Mouse (Mus musculus) 3T3-L1 (cell line): ENCODE measurements around the gene Rnf41.
A peak's percentile ranks its signal among the peaks of the same experiment; 100 is the strongest.

ENCODE experiments used
- DNase-seq: peaks from one replicate; pipeline ENCODE4 v3.0.0-alpha.2; 2015; ENCODE audit warnings: low read depth, low spot score

Rnf41 gene

GRCm38 (mm10) chr10:128385902-128386301, 25.6 kb upstream of the Rnf41 start:
- no peak for DNase-seq

DNA sequence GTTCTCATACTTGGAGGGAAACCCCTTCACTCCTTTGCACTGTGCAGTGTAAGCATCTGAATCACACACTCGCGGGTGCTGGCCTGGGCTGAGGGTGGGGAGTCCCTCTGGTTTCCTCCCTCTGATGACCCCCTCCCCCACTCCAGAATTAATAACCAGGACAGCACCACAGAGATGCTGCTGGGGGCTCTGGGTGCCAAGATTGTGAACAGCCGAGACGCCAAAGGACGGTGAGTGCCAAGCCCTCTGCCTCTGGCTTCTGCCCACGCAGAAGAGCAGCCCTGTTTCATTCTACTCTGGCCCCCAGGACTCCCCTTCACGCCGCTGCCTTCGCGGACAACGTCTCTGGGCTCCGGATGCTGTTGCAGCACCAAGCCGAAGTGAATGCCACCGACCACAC, 22.5 kb upstream of the Rnf41 start:
- DNase-seq = no peak

DNA sequence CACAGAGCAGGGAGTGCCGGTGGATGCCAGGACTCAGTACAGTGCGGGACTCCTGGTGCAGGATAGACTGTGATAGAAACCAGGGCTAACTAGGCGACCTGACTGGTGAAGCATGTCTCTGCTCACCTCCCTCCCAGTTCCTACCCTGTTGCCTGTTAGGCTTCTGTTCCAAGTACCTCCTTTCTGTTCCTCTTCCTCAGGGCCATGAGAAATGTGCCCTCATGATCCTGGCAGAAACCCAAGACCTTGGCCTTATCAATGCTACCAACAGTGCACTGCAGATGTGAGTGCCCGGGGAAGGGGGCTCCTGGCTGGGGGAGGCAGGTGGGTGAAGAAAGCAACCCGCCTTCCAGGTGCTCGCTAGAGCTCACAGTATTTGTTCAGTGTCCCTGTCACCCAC, 21.9 kb upstream of the Rnf41 start:
- DNase-seq = no peak

DNA sequence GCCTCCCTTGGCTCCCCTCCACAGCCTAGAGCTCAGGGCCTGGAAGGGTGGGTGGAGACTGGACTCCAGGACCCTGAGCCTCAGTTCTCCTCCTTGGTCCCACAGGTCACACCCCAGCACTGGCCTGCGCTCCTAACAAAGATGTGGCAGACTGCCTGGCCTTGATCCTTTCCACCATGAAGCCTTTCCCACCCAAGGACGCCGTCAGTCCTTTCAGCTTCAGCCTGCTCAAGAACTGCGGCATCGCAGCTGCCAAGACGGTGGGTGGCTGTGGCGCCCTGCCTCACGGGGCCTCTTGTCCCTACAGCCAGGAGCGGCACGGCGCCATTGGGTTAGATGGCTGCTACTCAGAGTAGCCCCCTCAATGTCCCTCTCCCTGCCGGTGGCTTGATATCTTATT, 21.1 kb upstream of the Rnf41 start:
- no peak for DNase-seq

DNA sequence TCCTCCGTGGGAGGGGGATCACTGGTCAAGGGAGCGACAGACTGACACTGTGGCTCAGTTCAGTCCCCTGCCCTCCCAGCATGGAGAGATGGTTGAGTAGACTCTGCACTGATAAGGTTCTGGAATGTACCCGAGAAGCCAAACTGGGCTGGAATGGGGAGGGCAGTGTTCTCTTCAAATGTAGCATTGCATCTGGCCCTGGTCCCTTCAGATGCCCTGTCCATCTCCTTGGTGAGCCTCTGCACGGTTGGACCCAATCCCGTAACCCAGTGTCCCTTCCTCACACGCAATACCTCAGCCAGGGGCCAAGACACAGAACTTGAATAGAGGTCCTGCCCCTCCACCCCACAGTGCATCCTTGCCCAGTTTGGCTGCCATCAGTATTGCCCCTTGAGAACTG, 19.6 kb upstream of the Rnf41 start:
- no peak for DNase-seq

DNA sequence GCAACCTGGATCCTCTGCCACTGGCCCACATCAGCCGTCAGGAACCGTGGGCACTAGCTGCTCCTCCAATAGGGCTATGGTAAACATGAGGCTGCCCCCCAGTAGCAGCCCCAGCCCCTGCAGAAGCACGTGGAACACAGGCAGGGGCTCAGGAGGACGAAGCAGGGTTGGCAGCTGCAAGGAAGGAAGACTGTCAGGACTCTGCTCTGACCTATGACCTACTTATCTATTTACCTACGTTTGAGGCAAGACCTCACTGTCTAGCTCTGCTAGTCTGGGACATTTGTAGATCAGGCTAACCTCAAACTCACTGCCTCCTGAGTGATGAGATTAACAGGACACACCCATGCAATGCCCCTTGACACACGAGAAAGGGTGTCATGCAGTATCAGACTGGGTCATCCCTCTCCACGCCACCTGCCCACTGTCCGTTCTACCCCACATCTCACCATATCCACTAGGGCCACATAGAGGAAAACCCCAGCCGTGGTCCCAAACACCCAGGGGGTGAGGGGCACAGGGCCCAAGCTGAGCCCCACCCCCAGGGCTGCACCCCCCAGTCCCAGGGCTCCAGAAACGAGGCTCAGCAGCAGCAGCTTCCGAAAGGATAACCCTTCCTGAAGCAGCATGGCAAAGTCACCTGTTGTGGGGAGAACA, 15.3 kb upstream of the Rnf41 start:
- no peak for DNase-seq

DNA sequence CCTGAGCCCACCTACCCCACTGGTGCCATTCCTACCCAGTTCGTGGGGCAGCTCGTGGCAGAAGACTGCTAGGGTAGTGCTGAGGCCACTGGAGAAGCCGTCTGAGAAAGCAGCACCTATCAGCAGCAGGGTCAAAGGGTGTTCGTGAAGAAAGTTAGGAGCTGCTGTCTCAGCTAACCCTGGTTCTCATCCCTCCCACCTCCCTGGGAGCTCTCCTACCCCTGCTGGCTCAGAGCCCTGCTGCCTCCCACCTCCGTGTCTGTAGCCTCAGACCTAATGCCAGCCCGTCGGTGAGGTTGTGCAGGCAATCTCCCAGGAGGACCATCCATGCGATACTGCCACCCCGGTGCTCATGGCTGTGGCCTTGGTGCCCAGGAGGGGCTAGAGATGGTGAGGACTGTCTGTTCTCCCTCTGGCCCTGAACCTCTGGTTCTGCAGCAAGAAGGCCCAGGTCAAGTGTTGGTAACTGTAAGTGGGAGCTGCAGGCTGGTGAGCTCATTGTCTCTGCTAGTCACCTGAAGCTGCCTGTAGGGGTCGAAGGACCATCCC, 14.7 kb upstream of the Rnf41 start:
- no peak for DNase-seq

DNA sequence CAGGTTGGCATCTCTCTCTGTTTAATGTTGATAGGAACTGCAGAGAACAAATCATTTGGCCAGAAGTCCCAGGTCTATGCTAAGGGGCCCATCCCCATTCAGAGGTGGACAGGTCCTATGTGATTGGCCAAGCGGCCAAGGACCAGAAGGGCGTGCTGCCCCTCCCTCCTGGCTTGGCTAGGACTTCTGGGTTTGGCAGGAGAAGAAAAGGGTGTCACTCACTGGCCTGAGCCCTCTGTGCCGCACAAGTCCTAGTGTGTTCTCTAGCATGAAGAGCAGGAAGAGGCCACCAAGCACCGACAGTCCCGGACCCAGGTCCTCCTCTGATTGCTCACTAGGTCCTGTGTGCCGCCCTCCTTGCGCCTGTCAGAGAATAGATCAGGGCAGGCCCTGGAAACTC, 14.0 kb upstream of the Rnf41 start:
- no peak for DNase-seq

GRCm38 (mm10) chr10:128400338-128400737, 11.1 kb upstream of the Rnf41 start:
- DNase-seq = no peak

DNA sequence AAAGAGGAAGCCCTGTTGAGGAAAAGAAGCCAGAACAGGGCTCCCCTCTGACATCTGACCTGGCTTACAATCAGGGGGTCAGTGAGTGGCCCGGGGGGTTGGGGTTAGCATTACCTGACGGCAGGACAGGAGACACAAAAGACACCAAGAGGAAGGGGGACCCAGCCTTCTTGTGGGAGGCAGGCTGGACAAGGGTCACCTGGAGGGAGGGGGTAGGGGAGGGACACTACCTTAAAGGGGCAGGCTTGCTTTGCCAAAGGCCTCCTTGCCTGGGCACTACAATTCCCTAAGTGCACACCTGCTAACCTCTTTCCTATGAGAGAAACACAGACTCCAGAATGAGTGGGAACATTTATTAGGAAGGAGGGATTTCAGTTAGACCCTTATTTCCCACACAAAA, 10.4 kb upstream of the Rnf41 start, which contains the start of gene Slc39a5:
Gene Slc39a5 (minus strand): TSS at position 174 of the 400 bp plus-strand sequence.
- DNase-seq = no peak

DNA sequence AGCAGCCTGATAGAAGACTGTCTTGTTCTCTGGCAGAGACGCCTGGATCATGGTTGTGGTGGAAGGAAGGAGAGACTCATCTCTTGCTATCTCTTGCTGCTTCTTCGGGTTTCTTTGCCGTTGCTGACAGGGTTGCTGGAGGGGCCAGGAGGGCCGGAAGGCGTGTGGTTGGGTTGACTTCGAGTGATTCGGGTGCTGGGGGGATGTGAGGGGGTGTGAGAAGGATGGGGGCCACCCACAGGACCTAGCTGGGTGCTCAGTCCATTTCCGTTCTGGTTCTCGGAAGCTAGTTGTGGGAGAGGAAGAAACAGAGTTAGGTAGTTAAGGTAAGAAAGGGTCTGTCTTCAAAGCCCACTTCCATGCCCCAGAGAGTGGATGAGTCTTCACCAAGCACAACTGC, 9.8 kb upstream of the Rnf41 start:
- DNase-seq = no peak

DNA sequence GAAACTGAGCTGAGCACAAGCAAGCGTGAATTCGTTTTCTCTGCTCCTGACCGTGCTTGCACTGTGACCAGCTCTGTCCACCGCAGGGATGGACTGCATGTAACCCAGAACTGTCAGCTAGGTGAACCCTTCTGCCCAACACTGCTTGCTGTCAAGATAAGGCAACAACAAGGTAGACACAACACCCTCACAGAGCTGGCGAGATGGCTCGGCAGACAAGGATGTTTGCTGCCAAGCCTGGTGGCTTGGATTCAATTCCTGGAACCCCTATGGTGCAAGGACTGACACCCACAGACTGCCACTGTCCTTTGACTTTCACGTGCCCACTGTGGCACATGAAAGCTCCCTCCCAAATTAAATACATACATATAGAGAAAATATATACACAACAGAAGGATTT, 7.5 kb upstream of the Rnf41 start:
- no peak for DNase-seq

DNA sequence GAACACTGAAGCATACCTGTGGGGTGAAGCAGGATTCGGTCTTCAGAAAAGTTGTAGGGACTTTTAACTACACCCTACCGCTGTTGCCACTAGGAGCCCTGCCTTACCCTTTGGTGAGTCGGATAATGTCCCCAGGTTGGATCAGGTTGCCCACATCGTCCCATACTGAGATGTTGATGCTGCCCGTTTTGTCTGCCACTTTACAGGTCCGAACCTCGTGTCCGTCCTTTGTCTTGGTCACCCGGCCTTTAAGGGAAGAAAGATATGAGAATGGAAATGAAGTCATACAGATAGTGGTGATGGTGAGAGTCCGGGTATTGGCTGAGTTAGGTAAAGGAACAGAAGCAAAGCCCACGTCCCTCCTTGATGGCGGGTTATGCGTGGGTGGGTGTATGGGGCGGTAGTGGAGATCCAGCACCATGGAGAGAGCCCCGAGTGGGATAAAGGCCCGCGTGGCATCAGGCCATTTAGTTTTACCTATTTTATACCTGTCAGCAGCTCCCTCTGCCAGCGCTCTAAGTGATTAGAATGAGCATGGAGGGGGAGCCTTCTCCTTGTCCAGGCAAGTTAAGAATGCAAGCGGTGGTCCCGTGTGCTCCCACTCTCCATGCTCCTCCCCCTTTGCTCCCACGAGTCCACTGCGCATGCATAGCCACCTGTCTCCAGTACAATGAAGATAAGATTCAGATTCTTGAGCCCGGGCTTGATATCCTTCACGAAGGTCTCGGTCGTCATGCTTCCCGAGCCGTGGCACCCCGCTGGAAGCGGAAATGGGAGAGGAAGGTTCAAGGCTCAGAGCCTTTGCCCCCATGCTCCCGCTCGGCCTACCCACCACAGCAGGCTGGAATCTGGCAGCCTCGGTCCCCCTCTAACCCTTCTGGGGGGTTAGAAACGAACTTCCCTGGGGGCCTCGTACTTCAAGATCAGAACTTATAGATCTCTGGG, 2.6 kb upstream of the Rnf41 start:
- DNase-seq = peak; percentile 40

DNA sequence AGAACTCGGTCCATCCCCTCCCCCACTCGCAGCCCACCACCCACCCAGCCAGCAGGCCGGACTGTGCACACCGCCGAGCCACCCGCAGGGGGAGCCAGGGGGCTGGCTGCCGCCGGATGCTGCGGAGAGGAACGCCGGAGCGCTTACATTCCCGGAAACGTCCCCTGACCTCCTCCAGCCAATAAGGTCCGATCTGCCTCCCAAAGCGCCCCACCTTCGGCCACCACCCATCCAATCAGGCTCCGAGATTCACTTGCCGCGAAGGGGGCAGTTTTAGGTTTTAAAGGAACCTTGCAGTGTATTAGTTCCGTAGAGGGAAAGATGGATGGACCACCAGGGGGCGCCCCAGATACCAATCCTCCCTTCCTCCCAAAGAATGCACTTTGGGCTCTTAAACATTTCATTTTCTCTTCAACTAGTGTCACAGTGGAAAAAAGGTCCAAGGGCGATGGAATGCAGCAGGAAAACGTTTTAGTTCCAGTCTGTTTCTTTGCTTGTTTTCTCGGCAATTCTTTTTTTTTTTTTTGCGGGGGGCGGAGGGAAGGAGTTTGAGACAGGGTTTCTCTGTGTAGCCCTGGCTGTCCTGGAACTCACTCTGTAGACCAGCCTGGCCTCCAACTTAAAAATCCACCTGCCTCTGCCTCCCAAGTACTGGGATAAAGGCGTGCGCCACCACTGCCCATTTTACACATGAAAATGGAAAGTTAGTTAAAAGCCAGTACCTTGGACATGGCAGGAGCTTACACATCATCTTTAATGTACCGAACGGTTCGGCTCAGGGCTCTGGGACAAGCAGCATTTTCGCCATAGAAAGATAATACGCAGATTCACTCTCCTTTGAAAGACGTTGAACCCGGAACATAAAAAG, 1.5 kb upstream of the Rnf41 start:
- DNase-seq = peak; percentile 99

DNA sequence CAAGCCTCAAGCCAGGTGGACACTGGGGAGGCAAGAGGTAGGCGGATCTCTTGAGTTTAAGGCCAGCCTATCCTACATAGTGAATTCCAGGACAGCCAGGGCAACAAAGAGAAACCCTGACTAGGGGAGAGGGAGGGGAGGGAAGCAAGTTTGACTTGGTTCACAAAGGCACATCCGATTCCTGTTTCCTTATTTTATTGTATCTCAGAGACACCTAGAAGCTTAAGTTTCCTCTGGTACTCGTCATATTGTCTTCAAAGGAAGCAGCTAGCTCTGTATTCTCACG, 954 bp upstream of the Rnf41 start:
- DNase-seq = peak; percentile 43

DNA sequence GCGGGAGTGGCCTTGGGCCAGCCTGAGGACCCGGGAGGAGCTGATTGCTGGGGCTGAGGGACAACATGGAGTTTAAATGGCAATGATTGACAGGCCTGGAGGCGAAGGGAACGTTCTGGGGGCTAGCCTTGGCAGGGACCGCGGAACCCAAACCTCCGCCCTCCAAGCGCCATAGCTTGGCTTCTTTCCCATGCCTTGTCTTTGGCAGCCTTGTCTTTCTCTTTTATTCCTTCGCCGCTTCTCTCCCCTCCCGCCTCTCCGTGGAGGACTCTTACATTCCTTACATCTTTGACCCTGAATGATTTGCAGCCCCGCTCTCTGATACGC, 561 bp downstream of the Rnf41 start:
- peak; percentile 61 for DNase-seq

- peak; percentile 13 for DNase-seq
Measured at GRCm38 (mm10) chr10:128412558-128412957, 1.1 kb downstream of the Rnf41 start.

- no peak for DNase-seq
Measured at GRCm38 (mm10) chr10:128413076-128413475, 1.6 kb downstream of the Rnf41 start.

- no peak for DNase-seq
Measured at GRCm38 (mm10) chr10:128414848-128415247, 3.4 kb downstream of the Rnf41 start.

- DNase-seq = no peak
Measured at GRCm38 (mm10) chr10:128422426-128422825, 11.0 kb downstream of the Rnf41 start.

- no peak for DNase-seq
Measured at GRCm38 (mm10) chr10:128424604-128425003, 13.1 kb downstream of the Rnf41 start.

DNA sequence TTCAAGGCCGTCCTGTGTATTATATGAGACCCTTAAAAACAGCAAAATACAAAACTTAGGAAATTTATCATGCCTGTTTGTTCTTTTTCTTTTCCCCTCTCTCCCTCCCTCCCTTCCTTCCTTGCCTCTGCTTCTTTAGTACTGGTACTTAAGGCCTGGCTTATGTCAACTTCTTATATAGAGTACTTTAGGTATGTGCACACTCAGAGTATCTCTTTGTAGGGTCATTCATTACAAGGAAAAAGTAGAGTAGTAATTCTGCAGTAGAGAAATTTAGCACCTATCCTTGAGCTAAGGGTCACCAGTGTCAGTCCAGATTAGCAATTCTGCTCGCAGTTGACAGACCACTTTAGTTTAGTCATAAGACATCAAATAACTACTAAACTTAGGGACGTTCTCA, 13.8 kb downstream of the Rnf41 start:
- no peak for DNase-seq
